ENCODE assay signal across 9 mouse cellular contexts in genomic region chr5:139931947-139932540, GRCm38 (mm10). TPM values are rescaled to one million over a fixed set of nuclear protein-coding genes. Genes with fewer than 3 reads are reported as not detected.
A peak's percentile ranks its signal among the peaks of the same experiment; 100 is the strongest.
DNase-seq lines count a peak whose midpoint lies in the region; ATAC-seq and TF ChIP-seq lines count a peak whose summit lies in the region.
"Had no signal": no experiment of that assay in that cellular context is flagged by ENCODE, and none has a peak within 500 bp of the region (broad histone marks: within the 10 kb centered on the region; RNA-seq: fewer than 3 reads in every experiment).

No protein-coding gene starts in this region.

- DNase-seq in adrenal gland, adult 2 months: peak; percentile 29
- DNase-seq in adrenal gland, adult 8-10 months: no peak
- peak; percentile 44 for DNase-seq in 3T3-L1 (ENCODE audit: low read depth, low spot score)
- peak; percentile 68 for DNase-seq in forebrain, embryonic 11.5 days (ENCODE audit: low spot score)
- peak; percentile 43 for DNase-seq in stomach, postnatal 0 days (ENCODE audit: low spot score)
- DNase-seq in ovary, postnatal 14 days (ENCODE audit: low spot score): no peak
- no peak for DNase-seq in heart, adult 2 months

- no peaks in the 10 kb centered on the region for H3K27me3 ChIP-seq in forebrain, embryonic 11.5 days (ENCODE audit: control insufficient read depth, insufficient read depth, low read length)
- H3K27me3 ChIP-seq in limb, embryonic 15.5 days: peaks cover 26% of the 10 kb centered on the region
- no peaks in the 10 kb centered on the region for H3K27me3 ChIP-seq in stomach, postnatal 0 days (ENCODE audit: control insufficient read depth, insufficient read depth, low read length)
- H3K27me3 ChIP-seq in heart, adult 2 months (ENCODE audit: control insufficient read depth, insufficient read depth, low read length): no peaks in the 10 kb centered on the region; the same call in 1 of the 2 replicates

- no peak for TF ChIP-seq POLR2A in heart, adult 2 months (IDR thresholded peaks at IDR 0.05; ENCODE audit: insufficient read depth, low read depth, low read length)

- H3K4me3 ChIP-seq in forebrain, embryonic 11.5 days (ENCODE audit: low read depth, low read length): no peak overlapping the region
- no peak overlapping the region for H3K4me3 ChIP-seq in limb, embryonic 15.5 days
- H3K4me3 ChIP-seq in stomach, postnatal 0 days (ENCODE audit: low read depth, low read length): no peak overlapping the region
- no peak overlapping the region for H3K4me3 ChIP-seq in heart, adult 2 months
- H3K4me3 ChIP-seq: megakaryocyte, embryonic 14.5 days had no signal

- no peaks in the 10 kb centered on the region for H3K36me3 ChIP-seq in forebrain, embryonic 11.5 days (ENCODE audit: control insufficient read depth, insufficient read depth, low read length)
- no peaks in the 10 kb centered on the region for H3K36me3 ChIP-seq in limb, embryonic 15.5 days
- no peaks in the 10 kb centered on the region for H3K36me3 ChIP-seq in stomach, postnatal 0 days (ENCODE audit: control insufficient read depth, insufficient read depth, low read length)
- H3K36me3 ChIP-seq in heart, adult 2 months (ENCODE audit: control insufficient read depth, insufficient read depth, low read length): no peaks in the 10 kb centered on the region

- H3K9me3 ChIP-seq in forebrain, embryonic 11.5 days (ENCODE audit: control insufficient read depth, low read length): no peaks in the 10 kb centered on the region
- no peaks in the 10 kb centered on the region for H3K9me3 ChIP-seq in limb, embryonic 15.5 days
- H3K9me3 ChIP-seq in stomach, postnatal 0 days (ENCODE audit: control insufficient read depth, low read length): no peaks in the 10 kb centered on the region
- H3K9me3 ChIP-seq: megakaryocyte, embryonic 14.5 days had no signal

- H3K27ac ChIP-seq in forebrain, embryonic 11.5 days (ENCODE audit: low read depth, low read length): no peak overlapping the region
- H3K27ac ChIP-seq in limb, embryonic 15.5 days: no peak overlapping the region
- H3K27ac ChIP-seq in stomach, postnatal 0 days (replicated peaks): no peak overlapping the region
- H3K27ac ChIP-seq in heart, adult 2 months: no peak overlapping the region

- 38% methylated on average over 15 of the region's 15 CpGs for WGBS in forebrain, embryonic 11.5 days
- 27% methylated on average over 15 of the region's 15 CpGs for WGBS in limb, embryonic 15.5 days
- 25% methylated on average over 15 of the region's 15 CpGs for WGBS in stomach, postnatal 0 days
- WGBS in heart, adult 2 months: 38% methylated on average over 15 of the region's 15 CpGs

- H3K4me1 ChIP-seq in forebrain, embryonic 11.5 days (replicated peaks; ENCODE audit: control insufficient read depth, insufficient read depth, low read length): peaks cover 14% of the 10 kb centered on the region
- H3K4me1 ChIP-seq in limb, embryonic 15.5 days: peaks cover 23% of the 10 kb centered on the region
- H3K4me1 ChIP-seq in stomach, postnatal 0 days (replicated peaks; ENCODE audit: control insufficient read depth, insufficient read depth): no peaks in the 10 kb centered on the region; the same call in 1 of the 2 replicates
- peaks cover 2% of the 10 kb centered on the region for H3K4me1 ChIP-seq in heart, adult 2 months (ENCODE audit: control insufficient read depth, insufficient read depth, low read length)

- peak; percentile 75 for ATAC-seq in forebrain, embryonic 11.5 days (replicated peaks; ENCODE audit: low FRiP score)
- peak; percentile 68 for ATAC-seq in limb, embryonic 15.5 days (ENCODE audit: insufficient number of reproducible peaks, low FRiP score, low TSS enrichment, low read depth)
- peak; percentile 61 for ATAC-seq in stomach, postnatal 0 days (ENCODE audit: low FRiP score, low TSS enrichment)

- no peaks in the 10 kb centered on the region for H3K79me2 ChIP-seq in heart, adult 2 months (replicated peaks; ENCODE audit: control insufficient read depth, insufficient read depth, low read length)

- H3K4me2 ChIP-seq in forebrain, embryonic 11.5 days (ENCODE audit: low read depth, low read length, severe bottlenecking): no peak overlapping the region
- no peak overlapping the region; the same call in 1 of the 2 replicates for H3K4me2 ChIP-seq in limb, embryonic 15.5 days
- H3K4me2 ChIP-seq in stomach, postnatal 0 days (replicated peaks; ENCODE audit: low read depth): 0 out of 2 replicates have a peak overlapping the region, but pooled peaks have one; percentile 5

- no peak overlapping the region for H3K9ac ChIP-seq in forebrain, embryonic 11.5 days (ENCODE audit: low read length)
- no peak overlapping the region for H3K9ac ChIP-seq in limb, embryonic 15.5 days
- H3K9ac ChIP-seq in stomach, postnatal 0 days (ENCODE audit: low read length): no peak overlapping the region
- no peak overlapping the region for H3K9ac ChIP-seq in heart, adult 2 months (ENCODE audit: low read depth, low read length)

- no peak; the same call in 1 of the 2 replicates for TF ChIP-seq CTCF in stomach, postnatal 0 days (IDR thresholded peaks at IDR 0.05; ENCODE audit: low read depth)
- no peak for TF ChIP-seq CTCF in heart, adult 2 months (IDR thresholded peaks at IDR 0.05)

- no peak for TF ChIP-seq EP300 in stomach, postnatal 0 days (optimal IDR thresholded peaks at IDR 0.05)
- no peak for TF ChIP-seq EP300 in heart, adult 2 months (IDR thresholded peaks at IDR 0.05; ENCODE audit: insufficient read depth, low read depth, low read length)

- intact Hi-C loops in heart, adult 2 months (cut with DNase I): loop anchor here (2.0 kb wide), 1 partner anchor 93 kb away; no protein-coding TSS in a partner anchor

RNA-seq across cellular contexts. Expression of gene Elfn1, which starts 24.3 kb away (rescaled TPM):
- total RNA-seq in adrenal gland, adult 2 months (2021): 10 to 100 TPM in 1 of 2 experiments, under 1 TPM in 1; 0.35 to 25.4 TPM
- 33.8 and 96.1 TPM in 2 replicates for polyA plus RNA-seq in adrenal gland, adult 2 months (2012; rRNA removed)
- 10 to 100 TPM in 1 of 4 experiments, 1 to 10 TPM in 1, under 1 TPM in 2; 0.32 to 49.6 (median 5.4) TPM for total RNA-seq in adrenal gland, adult 8-10 months (2022)
- polyA plus RNA-seq in forebrain, embryonic 11.5 days (2014; fragmentation: Nextera tagmentation; extraction: Ambion mirVana): 0.52 and 0.93 TPM in 2 replicates
- 1.2 and 1.3 TPM in 2 replicates for polyA plus RNA-seq in limb, embryonic 15.5 days (2015; fragmentation: Nextera tagmentation; extraction: Ambion mirVana)
- polyA plus RNA-seq in stomach, postnatal 0 days (2015; fragmentation: Nextera tagmentation; extraction: Ambion mirVana): 0.12 and 0.13 TPM in 2 replicates
- under 1 TPM in 1 of 2 experiments, not detected in 1; 0.14 TPM for total RNA-seq in heart, adult 2 months (2021)
- 0.18 and 0.25 TPM in 2 replicates for polyA plus RNA-seq in heart, adult 2 months (2012; rRNA removed)

Comparison
In these comparisons a context has a peak if more than half of its experiments do, and no peak if none do; other contexts are left out.
1. DNase-seq: peak in adrenal gland, adult 2 months (single experiment), 3T3-L1 (single experiment), forebrain, embryonic 11.5 days (single experiment) and stomach, postnatal 0 days (single experiment); none in adrenal gland, adult 8-10 months (single experiment), ovary, postnatal 14 days (single experiment) and heart, adult 2 months (0 of 2).
2. RNA of gene Elfn1, which starts 24.3 kb away (polyA plus RNA-seq): 33.8 to 96.1 TPM in adrenal gland, adult 2 months; 1.2 to 1.3 TPM in limb, embryonic 15.5 days, 0.52 to 0.93 TPM in forebrain, embryonic 11.5 days, 0.18 to 0.25 TPM in heart, adult 2 months and 0.12 to 0.13 TPM in stomach, postnatal 0 days; every median in the first group is over 10 times any median in the second.
3. Peak in every context shown above with its lines, with median percentiles within 50 percentile points of each other: ATAC-seq.